Comparison of ENCODE assay signal across 8 mouse cellular contexts in the genomic region with DNA sequence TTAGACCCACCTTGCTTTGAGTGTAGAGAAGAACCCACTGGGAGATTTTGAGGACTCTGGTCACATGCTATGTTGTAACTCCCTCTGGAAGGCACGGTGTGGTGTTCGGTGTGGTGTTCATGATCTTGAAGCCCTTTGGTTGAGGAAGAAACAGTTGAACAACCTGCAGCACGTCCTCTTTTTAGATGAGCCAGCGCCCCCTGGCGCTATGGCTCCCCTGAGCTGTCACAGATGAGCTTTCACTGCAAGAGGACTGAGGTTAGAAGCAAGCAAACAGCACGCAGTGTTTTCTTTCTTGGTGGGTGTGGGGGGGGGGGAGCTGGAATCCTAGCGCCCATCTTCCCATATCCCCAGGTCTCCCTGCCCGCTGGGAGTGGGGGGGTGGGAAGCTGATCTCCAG.
DNase-seq lines count a peak whose midpoint lies in the region; ATAC-seq and TF ChIP-seq lines count a peak whose summit lies in the region.

No protein-coding gene starts in this region.

- H3K27ac ChIP-seq in embryonic fibroblast, embryonic 13.5 days (ENCODE audit: insufficient read depth, low read length) = no peak overlapping the region
- H3K27ac ChIP-seq in intestine, embryonic 16.5 days (ENCODE audit: low read length) = no peak overlapping the region

- no peaks in the 10 kb centered on the region for H3K9me3 ChIP-seq in intestine, embryonic 16.5 days (ENCODE audit: control insufficient read depth, low read length)

- 26% methylated on average over 8 of the region's 8 CpGs for WGBS in intestine, embryonic 16.5 days

- H3K36me3 ChIP-seq in intestine, embryonic 16.5 days (ENCODE audit: control insufficient read depth, insufficient read depth, low read length) = no peaks in the 10 kb centered on the region

- no peak for TF ChIP-seq POLR2A in embryonic fibroblast, embryonic 13.5 days (IDR thresholded peaks at IDR 0.05; ENCODE audit: low read depth, low read length)

- H3K27me3 ChIP-seq in intestine, embryonic 16.5 days (replicated peaks; ENCODE audit: control insufficient read depth, insufficient read depth, low read length) = no peaks in the 10 kb centered on the region

- peak; percentile 4 for DNase-seq in cerebellum, adult 11 months
- DNase-seq in cerebellum, adult 11-12 months = no peak
- peak; percentile 47 for DNase-seq in adipocyte (ENCODE audit: low spot score)
- DNase-seq in left cerebral cortex, postnatal 36 days (ENCODE audit: low spot score in 2 of 2) = peak; percentile 47 to 54
- DNase-seq in neural tube, embryonic 10.5 days (ENCODE audit: extremely low spot score, low spot score) = peak; percentile 54
- DNase-seq in thymus, postnatal 36 days = peak; percentile 8 to 11

- ATAC-seq in intestine, embryonic 16.5 days = peak; percentile 46; the same call in 1 of the 2 replicates

- no peak overlapping the region for H3K9ac ChIP-seq in intestine, embryonic 16.5 days (ENCODE audit: low read depth, low read length)

- TF ChIP-seq CTCF in embryonic fibroblast, embryonic 13.5 days (IDR thresholded peaks at IDR 0.05; ENCODE audit: borderline replicate concordance, insufficient read depth, low read length) = peak; percentile 65; the same call in 1 of the 2 replicates

- H3K4me3 ChIP-seq in embryonic fibroblast, embryonic 13.5 days (ENCODE audit: insufficient read depth, low read length) = no peak overlapping the region
- no peak overlapping the region for H3K4me3 ChIP-seq in intestine, embryonic 16.5 days (ENCODE audit: low read length)

- H3K4me2 ChIP-seq in intestine, embryonic 16.5 days (ENCODE audit: low read depth, low read length) = no peak overlapping the region

- H3K4me1 ChIP-seq in embryonic fibroblast, embryonic 13.5 days (ENCODE audit: control insufficient read depth, insufficient read depth, low read length) = no peaks in the 10 kb centered on the region
- no peaks in the 10 kb centered on the region for H3K4me1 ChIP-seq in intestine, embryonic 16.5 days (ENCODE audit: control insufficient read depth, insufficient read depth, low read length)

- intact Hi-C loops in left cerebral cortex, postnatal 36 days (cut with DNase I) = loop anchor here (1.0 to 10.0 kb wide), 2 partner anchors 141 to 228 kb away; no protein-coding TSS in a partner anchor
